Mouse (Mus musculus) embryonic facial prominence, embryonic 15.5 days (tissue): ENCODE measurements around the gene Dennd5a. TPM values are rescaled to one million over a fixed set of nuclear protein-coding genes. Genes with fewer than 3 reads are reported as not detected.

Experiments
- ATAC-seq: fragments of 200-750 bp; cut with Nextera tagmentation; 2 replicates; pipeline ENCODE4 v1.8.0; 2017; ENCODE audit warnings: low read depth, moderate TSS enrichment; ENCODE audit not compliant: insufficient number of reproducible peaks, low FRiP score, low TSS enrichment
- H3K27ac ChIP-seq: fragments of 300-500 bp; sonication (generic); replicated peaks from 2 replicates; pipeline ENCODE4 v1.5.1; 2015; ENCODE audit warnings: mild to moderate bottlenecking, inconsistent platforms
- H3K27me3 ChIP-seq: fragments of 300-500 bp; sonication (generic); 2 replicates; pipeline ENCODE4 v1.6.1; 2015; ENCODE audit warnings: inconsistent platforms
- H3K36me3 ChIP-seq: fragments of 300-500 bp; sonication (generic); 2 replicates; pipeline ENCODE4 v1.6.1; 2015; ENCODE audit warnings: mild to moderate bottlenecking, inconsistent platforms
- H3K4me1 ChIP-seq: fragments of 300-500 bp; sonication (generic); 2 replicates; pipeline ENCODE4 v1.6.1; 2015; ENCODE audit warnings: inconsistent platforms
- H3K4me2 ChIP-seq: fragments of 300-500 bp; sonication (generic); replicated peaks from 2 replicates; pipeline ENCODE4 v1.6.1; 2015; ENCODE audit warnings: mild to moderate bottlenecking, inconsistent platforms
- H3K4me3 ChIP-seq: fragments of 300-500 bp; sonication (generic); replicated peaks from 2 replicates; pipeline ENCODE4 v1.5.1; 2015; ENCODE audit warnings: mild to moderate bottlenecking, inconsistent platforms
- H3K9ac ChIP-seq: fragments of 300-500 bp; sonication (generic); 2 replicates; pipeline ENCODE4 v1.6.1; 2015; ENCODE audit warnings: inconsistent platforms
- H3K9me3 ChIP-seq: fragments of 300-500 bp; sonication (generic); replicated peaks from 2 replicates; pipeline ENCODE4 v1.6.1; 2016; ENCODE audit warnings: inconsistent platforms
- WGBS: fragments of 180-500 bp; shearing (Covaris S2); methylation state at CpG from one replicate; pipeline ENCODE4 v1.1.7; 2015; 5-methylcytosine and 5-hydroxymethylcytosine counted together
- polyA plus RNA-seq: library from polyadenylated mRNA; unstranded; fragments of >200 nt; fragmentation: Nextera tagmentation; extraction: Ambion mirVana; gene quantifications from 2 replicates; pipeline ENCODE4 v1.2.1, GENCODE M21; 2015

The Dennd5a gene
- polyA plus RNA-seq, 1 experiment from 2014 or later: 33.8 TPM

DNA sequence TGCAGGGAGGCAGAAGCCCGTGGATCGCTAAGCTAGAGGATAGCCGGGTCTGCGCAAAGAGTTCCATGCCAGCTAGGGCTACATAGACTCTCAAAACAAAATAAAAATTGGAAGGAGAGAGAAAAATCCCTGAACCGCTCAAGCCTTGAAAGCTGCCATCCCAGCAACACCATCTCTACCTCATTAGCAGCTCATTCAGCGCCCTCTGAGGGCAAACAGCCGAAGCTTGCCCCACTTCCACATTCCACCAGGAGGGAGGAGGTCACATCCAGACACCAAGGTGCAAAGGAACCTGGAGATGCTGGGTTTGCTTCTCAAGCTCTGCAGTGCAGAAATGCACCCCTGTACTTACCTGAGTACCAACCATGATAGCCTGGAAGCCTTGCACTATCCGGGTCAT lies 84.2 kb downstream of the Dennd5a start:
- no peak overlapping the region for H3K4me3 ChIP-seq
- no peaks in the 10 kb centered on the region for H3K9me3 ChIP-seq
- H3K9ac ChIP-seq: no peak overlapping the region
- WGBS: 79% methylated on average over 8 of the region's 8 CpGs
- no peaks in the 10 kb centered on the region; the same call in 1 of the 2 replicates for H3K27me3 ChIP-seq
- no peak overlapping the region for H3K27ac ChIP-seq
- H3K4me2 ChIP-seq: no peak overlapping the region
- no peaks in the 10 kb centered on the region for H3K4me1 ChIP-seq
- ATAC-seq: no peak
- H3K36me3 ChIP-seq: no peaks in the 10 kb centered on the region

DNA sequence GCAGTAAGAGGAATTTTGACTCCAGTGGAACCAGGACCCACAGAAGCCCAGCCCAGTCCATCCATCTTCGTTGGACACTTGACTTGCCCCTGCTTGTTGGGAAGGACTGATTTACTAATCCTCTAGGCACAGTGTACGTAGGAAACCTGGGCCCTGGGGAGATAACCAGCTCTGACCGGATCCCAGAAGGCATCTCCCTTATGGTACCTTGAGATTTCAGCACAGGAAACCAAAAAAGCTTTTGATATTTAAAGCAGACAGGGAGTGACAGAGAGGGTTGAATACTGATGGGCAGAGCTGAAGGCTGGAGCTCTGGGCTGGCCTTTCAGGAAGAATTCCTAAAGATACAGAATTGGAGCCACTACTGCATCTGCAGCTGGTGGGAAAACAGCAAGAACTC lies 84.7 kb downstream of the Dennd5a start:
- no peak overlapping the region for H3K4me3 ChIP-seq
- no peak overlapping the region for H3K9ac ChIP-seq
- H3K9me3 ChIP-seq: no peaks in the 10 kb centered on the region
- no peaks in the 10 kb centered on the region for H3K4me1 ChIP-seq
- WGBS: 49% methylated on average over 3 of the region's 3 CpGs
- no peak overlapping the region for H3K4me2 ChIP-seq
- H3K27ac ChIP-seq: no peak overlapping the region
- H3K27me3 ChIP-seq: no peaks in the 10 kb centered on the region; the same call in 1 of the 2 replicates
- no peak for ATAC-seq
- H3K36me3 ChIP-seq: no peaks in the 10 kb centered on the region

DNA sequence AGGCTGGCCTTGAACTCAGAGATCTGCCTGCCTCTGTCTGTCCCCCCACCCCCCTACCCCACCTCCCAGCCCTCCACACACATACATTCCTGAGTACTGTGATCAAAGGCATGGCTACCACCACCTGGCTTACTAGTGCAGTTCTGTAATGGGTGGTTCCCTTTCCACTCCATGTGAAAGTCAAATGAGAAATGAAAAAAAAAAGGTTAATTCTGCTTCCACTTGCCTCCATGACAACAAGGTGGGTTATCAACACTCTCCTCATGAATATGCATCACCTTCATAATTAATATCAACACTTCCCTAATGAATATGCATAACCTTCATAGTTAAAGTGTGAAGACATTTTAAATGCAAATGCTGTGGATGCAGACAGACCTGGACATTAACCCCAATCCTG lies 85.2 kb downstream of the Dennd5a start:
- Histone ChIP-seq H3K4me2 (no peak overlapping the region), H3K4me1 (no peaks in the 10 kb centered on the region), H3K36me3 (no peaks in the 10 kb centered on the region), H3K9me3 (no peaks in the 10 kb centered on the region), H3K9ac (no peak overlapping the region), H3K27ac (no peak overlapping the region), H3K4me3 (no peak overlapping the region), H3K27me3 (no peaks in the 10 kb centered on the region; the same call in 1 of the 2 replicates)
- no peak for ATAC-seq

DNA sequence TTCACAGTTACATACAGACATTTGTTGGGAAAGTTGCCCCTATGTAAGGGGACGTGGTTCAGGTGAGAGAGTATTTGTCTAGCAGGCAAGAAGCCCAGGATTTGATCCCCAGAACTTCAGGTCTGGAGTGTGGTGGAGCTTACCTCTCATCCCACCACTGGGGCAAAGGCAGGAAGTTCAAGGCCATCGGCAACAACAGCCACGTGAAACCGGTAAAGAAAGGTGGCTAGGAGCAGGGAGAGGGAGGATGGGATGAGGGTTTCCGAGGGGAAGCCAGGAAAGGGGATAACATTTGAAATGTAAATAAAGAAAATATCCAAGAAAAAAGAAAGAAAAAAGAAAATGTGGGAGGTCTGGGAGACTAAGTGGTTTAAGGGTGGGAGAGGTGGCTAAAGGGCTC lies 87.1 kb downstream of the Dennd5a start:
- Histone ChIP-seq H3K4me2 (no peak overlapping the region), H3K9me3 (no peaks in the 10 kb centered on the region), H3K36me3 (no peaks in the 10 kb centered on the region), H3K27ac (no peak overlapping the region), H3K27me3 (no peaks in the 10 kb centered on the region; the same call in 1 of the 2 replicates), H3K4me3 (no peak overlapping the region), H3K4me1 (no peaks in the 10 kb centered on the region), H3K9ac (no peak overlapping the region)
- WGBS: 54% methylated on average over 5 of the region's 5 CpGs
- ATAC-seq: no peak

DNA sequence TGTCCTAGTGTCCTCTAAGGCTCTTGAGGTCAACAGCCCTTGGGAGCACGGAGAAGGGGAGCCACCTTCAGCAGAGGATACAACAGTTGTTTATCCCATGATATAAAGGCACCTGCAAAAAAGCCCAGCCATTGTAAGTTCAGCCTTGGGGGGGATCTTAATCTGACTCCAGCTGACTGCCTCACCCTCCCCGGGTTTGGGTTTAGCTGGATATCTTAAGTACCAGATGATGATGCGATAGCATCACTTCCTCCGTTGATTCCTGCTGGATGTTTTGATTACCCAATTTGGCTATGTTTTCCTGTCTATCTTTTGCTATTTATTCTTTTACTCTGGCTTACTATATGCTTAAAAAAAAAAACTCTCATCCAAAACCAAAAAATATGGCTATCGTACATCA lies 89.0 kb downstream of the Dennd5a start:
- peaks cover 3% of the 10 kb centered on the region; the same call in 1 of the 2 replicates for H3K27me3 ChIP-seq
- no peaks in the 10 kb centered on the region for H3K36me3 ChIP-seq
- H3K9me3 ChIP-seq: no peaks in the 10 kb centered on the region
- no peaks in the 10 kb centered on the region for H3K4me1 ChIP-seq
- no peak overlapping the region for H3K4me3 ChIP-seq
- no peak for ATAC-seq
- no peak overlapping the region for H3K27ac ChIP-seq
- WGBS: 81% methylated on average over 5 of the region's 5 CpGs
- no peak overlapping the region for H3K4me2 ChIP-seq
- H3K9ac ChIP-seq: no peak overlapping the region

DNA sequence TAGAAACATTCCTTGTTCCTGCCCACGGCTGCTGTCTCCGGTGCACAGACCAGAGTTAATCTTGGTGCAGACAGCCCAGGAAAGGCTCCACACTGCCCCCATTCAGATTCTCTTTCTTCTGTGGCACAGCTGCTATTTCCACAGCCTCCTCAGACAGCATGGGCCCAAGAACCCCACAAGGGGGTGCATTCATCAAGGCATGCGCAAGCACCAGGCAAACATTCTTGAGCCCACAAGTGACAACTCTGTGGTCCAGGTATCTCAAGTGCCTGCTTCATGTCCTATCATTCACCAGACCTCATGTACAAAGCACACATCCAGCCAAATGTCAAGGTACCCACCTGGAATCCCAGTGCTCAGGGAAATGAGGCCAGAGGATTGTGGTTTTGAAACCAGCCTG lies 91.8 kb downstream of the Dennd5a start:
- no peak overlapping the region for H3K4me3 ChIP-seq
- no peak for ATAC-seq
- H3K27me3 ChIP-seq: peaks cover 20% of the 10 kb centered on the region
- H3K4me2 ChIP-seq: no peak overlapping the region
- no peak overlapping the region for H3K27ac ChIP-seq
- WGBS: 24% methylated on average over 3 of the region's 3 CpGs
- H3K4me1 ChIP-seq: peaks cover 5% of the 10 kb centered on the region
- no peaks in the 10 kb centered on the region for H3K36me3 ChIP-seq
- no peaks in the 10 kb centered on the region for H3K9me3 ChIP-seq
- no peak overlapping the region for H3K9ac ChIP-seq

DNA sequence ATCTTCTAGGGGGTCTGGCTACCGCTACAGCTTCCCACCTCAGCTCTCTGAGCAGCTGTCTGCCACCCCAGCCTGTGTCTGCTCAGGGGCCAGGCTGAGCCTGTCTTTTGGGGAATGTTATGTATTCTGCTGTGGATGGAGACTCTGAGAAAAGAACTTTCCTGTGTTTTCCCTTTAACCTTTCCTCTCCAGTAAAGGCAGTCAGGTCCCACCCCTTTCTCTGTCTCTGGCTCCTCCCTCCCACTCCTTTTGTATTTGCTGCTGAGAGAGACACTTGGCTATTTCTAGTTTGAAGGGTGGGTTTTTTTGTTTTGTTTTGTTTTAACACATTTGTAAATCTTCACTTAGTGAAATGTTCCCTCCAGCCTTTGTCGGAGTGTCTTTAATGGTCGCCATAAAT lies 93.6 kb downstream of the Dennd5a start:
- Histone ChIP-seq H3K4me3 (no peak overlapping the region), H3K27ac (no peak overlapping the region)

DNA sequence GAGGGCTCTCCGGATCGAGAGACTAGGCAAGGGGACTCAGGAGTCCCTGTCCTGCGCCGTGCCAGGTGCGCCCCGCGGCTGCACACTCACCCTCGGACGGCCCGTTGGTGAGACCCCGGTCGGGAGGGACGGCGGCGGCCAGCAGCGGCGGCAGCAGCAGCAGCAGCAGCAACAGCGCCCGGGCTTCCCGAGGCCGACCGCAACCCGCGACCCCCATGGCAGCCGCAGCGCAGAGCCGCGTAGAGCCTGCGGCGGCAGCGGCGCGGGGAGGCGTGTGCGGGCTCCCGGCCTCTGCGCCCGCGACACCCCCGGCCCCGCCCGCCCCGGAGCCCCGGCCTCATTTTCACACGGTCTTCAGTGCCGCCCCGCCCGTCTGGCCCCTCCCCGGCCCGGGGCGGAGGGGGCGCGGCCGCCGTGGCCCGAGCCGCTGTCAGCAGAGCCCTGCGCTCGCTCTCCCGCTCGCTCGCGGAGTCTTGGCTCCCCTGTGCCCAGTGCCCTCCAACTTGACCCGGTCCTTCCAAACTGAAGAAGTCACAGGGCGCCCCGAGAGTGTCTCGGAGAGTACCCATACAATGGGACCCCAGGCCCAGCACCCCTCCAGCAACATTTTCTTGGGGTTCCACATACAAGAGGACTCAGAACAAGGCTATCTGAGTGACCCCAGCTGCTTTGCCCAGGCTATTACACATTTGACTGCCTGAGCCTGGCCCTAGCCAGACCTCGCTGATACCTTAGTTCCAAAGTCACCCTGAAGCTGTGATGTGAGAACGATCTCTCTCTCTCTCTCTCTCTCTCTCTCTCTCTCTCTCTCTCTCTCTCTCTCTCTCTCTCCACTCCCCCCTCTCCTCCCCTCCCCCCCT lies 94.7 kb downstream of the Dennd5a start, which contains the start of gene Scube2:
Gene Scube2 (minus strand): TSS at position 310 of the 860 bp plus-strand sequence.
- H3K4me3 ChIP-seq: peak within 1 kb of the TSS; percentile 57
- 1% methylated on average over 47 of the region's 69 CpGs for WGBS
- H3K4me2 ChIP-seq: peak within 1 kb of the TSS; percentile 95
- no peaks in the 10 kb centered on the region for H3K9me3 ChIP-seq
- peak within 1 kb of the TSS; percentile 34 for H3K9ac ChIP-seq
- no peak within 1 kb of the TSS for H3K27ac ChIP-seq
- peak; percentile 81 for ATAC-seq
- H3K4me1 ChIP-seq: peaks cover 5% of the 10 kb centered on the region
- H3K27me3 ChIP-seq: peaks cover 28% of the 10 kb centered on the region
- no peaks in the 10 kb centered on the region for H3K36me3 ChIP-seq

More for the DNA sequence above, 93.6 kb downstream of the Dennd5a start:
- Histone ChIP-seq H3K27me3 (peaks cover 26% of the 10 kb centered on the region), H3K9me3 (no peaks in the 10 kb centered on the region), H3K4me1 (peaks cover 5% of the 10 kb centered on the region), H3K9ac (no peak overlapping the region), H3K36me3 (no peaks in the 10 kb centered on the region), H3K4me2 (no peak overlapping the region)
- no peak for ATAC-seq
- WGBS: 55% methylated on average over 3 of the region's 3 CpGs

DNA sequence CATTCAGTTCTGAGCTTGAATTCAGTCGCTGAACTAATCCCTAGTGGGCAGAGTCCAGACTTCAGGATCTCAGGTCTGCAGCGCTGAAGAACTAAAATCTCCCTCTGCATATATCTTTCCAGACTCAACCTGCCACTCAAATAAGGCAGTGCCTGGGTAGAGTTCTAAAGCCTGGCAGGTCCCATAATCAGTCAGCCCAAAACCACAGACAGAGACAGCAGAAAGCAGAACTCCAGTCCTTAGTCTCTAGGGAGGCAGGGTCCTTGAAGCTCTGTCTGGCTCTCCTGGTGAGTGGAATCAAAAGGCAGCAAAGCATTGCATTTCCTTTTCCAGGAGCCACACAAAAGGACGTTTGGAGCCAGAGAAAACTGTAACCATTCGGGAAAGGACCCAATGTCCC lies 96.7 kb downstream of the Dennd5a start:
- no peak for ATAC-seq
- H3K27me3 ChIP-seq: peaks cover 31% of the 10 kb centered on the region
- no peaks in the 10 kb centered on the region for H3K36me3 ChIP-seq

DNA sequence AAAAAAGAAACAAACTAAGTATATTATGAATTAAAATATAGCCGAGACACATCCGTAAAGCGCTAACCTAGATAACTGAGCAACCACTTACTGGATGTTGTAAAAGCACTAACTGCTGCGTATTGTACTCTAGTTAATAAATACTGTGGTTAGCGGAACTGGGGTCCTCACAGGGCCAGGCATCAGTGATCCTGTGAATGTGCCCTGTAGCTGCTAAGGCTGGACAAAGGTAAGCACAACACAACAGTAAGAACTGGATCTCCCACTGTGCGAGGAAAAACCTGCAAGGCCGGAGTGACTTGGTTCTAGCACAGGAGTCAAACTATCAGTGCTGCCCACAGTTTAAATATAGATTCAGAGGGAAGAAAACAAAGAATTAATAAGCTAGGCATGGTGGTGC lies 100.1 kb downstream of the Dennd5a start:
- Histone ChIP-seq H3K36me3 (no peaks in the 10 kb centered on the region), H3K4me1 (peaks cover 3% of the 10 kb centered on the region), H3K4me2 (no peak overlapping the region), H3K9me3 (no peaks in the 10 kb centered on the region), H3K27ac (no peak overlapping the region), H3K27me3 (peaks cover 26% of the 10 kb centered on the region), H3K9ac (no peak overlapping the region), H3K4me3 (no peak overlapping the region)
- WGBS: 87% methylated on average over 7 of the region's 7 CpGs
- ATAC-seq: no peak

More for the DNA sequence above, 96.7 kb downstream of the Dennd5a start:
- no peak overlapping the region for H3K4me3 ChIP-seq
- peaks cover 5% of the 10 kb centered on the region for H3K4me1 ChIP-seq
- H3K27ac ChIP-seq: no peak overlapping the region
- H3K4me2 ChIP-seq: no peak overlapping the region
- no peaks in the 10 kb centered on the region for H3K9me3 ChIP-seq
- WGBS: 38% methylated on average over 4 of the region's 4 CpGs
- H3K9ac ChIP-seq: no peak overlapping the region

DNA sequence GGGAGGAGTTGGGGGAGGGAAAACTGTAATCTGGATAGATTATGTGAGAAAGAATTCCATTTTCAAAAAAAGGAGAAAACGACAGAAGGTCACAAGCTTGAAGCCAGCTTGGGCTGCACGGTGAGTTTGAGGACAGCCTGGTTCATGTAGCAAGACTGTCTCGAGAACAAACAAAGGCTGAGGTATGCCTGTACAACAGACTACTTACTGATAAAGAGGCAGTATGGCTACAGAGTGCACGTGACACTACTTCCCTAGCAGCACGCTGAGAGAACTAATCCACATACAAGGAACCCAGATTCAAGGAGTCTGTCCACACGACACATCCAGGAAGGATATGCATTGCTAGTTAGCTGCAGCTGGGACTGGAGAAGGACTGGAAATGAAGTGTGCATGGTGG lies 100.9 kb downstream of the Dennd5a start:
- no peak overlapping the region for H3K4me2 ChIP-seq
- WGBS: 60% methylated on average over 6 of the region's 6 CpGs
- no peaks in the 10 kb centered on the region for H3K4me1 ChIP-seq
- no peaks in the 10 kb centered on the region for H3K9me3 ChIP-seq
- peaks cover 18% of the 10 kb centered on the region for H3K27me3 ChIP-seq
- no peak for ATAC-seq
- no peak overlapping the region for H3K27ac ChIP-seq
- no peak overlapping the region for H3K9ac ChIP-seq
- H3K36me3 ChIP-seq: no peaks in the 10 kb centered on the region
- H3K4me3 ChIP-seq: no peak overlapping the region
